Mouse (Mus musculus) cerebellum, adult 2 months (tissue): ENCODE data around the gene Ppp3r1. TPM values are rescaled to one million over a fixed set of nuclear protein-coding genes. Genes with fewer than 3 reads are reported as not detected.

Experiments used
- DNase-seq, 2 experiments: peaks; one replicate each; pipeline ENCODE4 v3.0.0; 2021
- H3K27ac ChIP-seq: fragments of 200-500 bp; 2 replicates; pipeline ENCODE4 v1.5.1; 2012; ENCODE audit warnings: low read length, control low read depth, inconsistent platforms; ENCODE audit not compliant: insufficient read depth
- H3K27me3 ChIP-seq: fragments of 200-500 bp; 2 replicates; pipeline ENCODE4 v1.6.1; 2012; ENCODE audit warnings: inconsistent platforms, mild to moderate bottlenecking, low read length, moderate library complexity; ENCODE audit not compliant: control insufficient read depth, insufficient read depth
- H3K4me1 ChIP-seq: fragments of 200-500 bp; 2 replicates; pipeline ENCODE4 v1.6.1; 2011; ENCODE audit warnings: low read length; ENCODE audit not compliant: control insufficient read depth, insufficient read depth
- H3K4me3 ChIP-seq: fragments of 200-500 bp; replicated peaks from 2 replicates; pipeline ENCODE3; 2011; ENCODE audit warnings: mild to moderate bottlenecking, low read depth, low read length, control low read depth; ENCODE audit not compliant: insufficient read depth
- CTCF ChIP-seq: fragments of 200-500 bp; IDR thresholded peaks from 2 replicates; pipeline ENCODE4 v1.5.1; 2011; ENCODE audit warnings: low read depth, mild to moderate bottlenecking, control low read depth, low read length, moderate library complexity, borderline replicate concordance; ENCODE audit not compliant: insufficient read depth
- POLR2A ChIP-seq: fragments of 200-500 bp; IDR thresholded peaks from 2 replicates; pipeline ENCODE4 v1.6.1; 2011; ENCODE audit warnings: low read length, control low read depth, borderline replicate concordance; ENCODE audit not compliant: insufficient read depth
- WGBS: fragments of 180-500 bp; shearing (Covaris S2); methylation state at CpG from one replicate; pipeline ENCODE4 v1.1.7; 2018; 5-methylcytosine and 5-hydroxymethylcytosine counted together
- polyA plus RNA-seq: library from polyadenylated mRNA; depleted of rRNA; stranded (reverse); fragments of >200 nt; gene quantifications from 2 replicates; pipeline ENCODE4 v1.2.3, GENCODE M21; 2012

Ppp3r1 gene
- polyA plus RNA-seq, 1 experiment: 240 TPM

GRCm38 (mm10) chr11:17187649-17188048 lies 28.6 kb downstream of the Ppp3r1 start:
- Histone ChIP-seq H3K4me1 (no peaks in the 10 kb centered on the region), H3K4me3 (no peak overlapping the region), H3K27ac (no peak overlapping the region), H3K27me3 (no peaks in the 10 kb centered on the region)
- 76% methylated on average over 3 of the region's 3 CpGs for WGBS
- DNase-seq: no peak
- TF ChIP-seq POLR2A (no peak), CTCF (no peak)

GRCm38 (mm10) chr11:17188786-17189185 lies 29.7 kb downstream of the Ppp3r1 start:
- Histone ChIP-seq H3K27me3 (no peaks in the 10 kb centered on the region), H3K4me3 (no peak overlapping the region), H3K4me1 (no peaks in the 10 kb centered on the region), H3K27ac (no peak overlapping the region)
- DNase-seq: no peak
- TF ChIP-seq POLR2A (no peak), CTCF (no peak)
- 59% methylated on average over 3 of the region's 3 CpGs for WGBS

GRCm38 (mm10) chr11:17192151-17192844 lies 33.2 kb downstream of the Ppp3r1 start:
- 82% methylated on average over 9 of the region's 9 CpGs for WGBS
- H3K4me1 ChIP-seq: no peaks in the 10 kb centered on the region
- no peak overlapping the region for H3K27ac ChIP-seq
- no peaks in the 10 kb centered on the region for H3K27me3 ChIP-seq
- no peak for TF ChIP-seq POLR2A
- no peak for TF ChIP-seq CTCF
- H3K4me3 ChIP-seq: no peak overlapping the region
- no peak for DNase-seq

- H3K27ac ChIP-seq: no peak overlapping the region
- H3K4me1 ChIP-seq: no peaks in the 10 kb centered on the region
- 95% methylated on average over 5 of the region's 5 CpGs for WGBS
- H3K4me3 ChIP-seq: no peak overlapping the region
- no peak for DNase-seq
- no peaks in the 10 kb centered on the region for H3K27me3 ChIP-seq
- TF ChIP-seq CTCF: no peak
- no peak for TF ChIP-seq POLR2A
These were observed 40.1 kb downstream of the Ppp3r1 start for GRCm38 (mm10) chr11:17199170-17199569.

GRCm38 (mm10) chr11:17199840-17200501 lies 40.9 kb downstream of the Ppp3r1 start:
- DNase-seq: no peak
- Histone ChIP-seq H3K4me3 (no peak overlapping the region), H3K4me1 (no peaks in the 10 kb centered on the region), H3K27me3 (no peaks in the 10 kb centered on the region), H3K27ac (no peak overlapping the region)
- 93% methylated on average over 3 of the region's 3 CpGs for WGBS
- TF ChIP-seq POLR2A: no peak
- no peak for TF ChIP-seq CTCF

- 87% methylated on average over 4 of the region's 4 CpGs for WGBS
- TF ChIP-seq CTCF (no peak), POLR2A (no peak)
These were observed 41.9 kb downstream of the Ppp3r1 start for GRCm38 (mm10) chr11:17200936-17201335.

GRCm38 (mm10) chr11:17202481-17202880 lies 43.4 kb downstream of the Ppp3r1 start:
- DNase-seq: no peak
- no peak for TF ChIP-seq CTCF
- TF ChIP-seq POLR2A: no peak
- Histone ChIP-seq H3K4me1 (no peaks in the 10 kb centered on the region), H3K27ac (no peak overlapping the region), H3K4me3 (no peak overlapping the region), H3K27me3 (no peaks in the 10 kb centered on the region)
- 72% methylated on average over 6 of the region's 6 CpGs for WGBS

More at GRCm38 (mm10) chr11:17200936-17201335, 41.9 kb downstream of the Ppp3r1 start:
- no peak for DNase-seq
- H3K4me1 ChIP-seq: no peaks in the 10 kb centered on the region
- no peak overlapping the region for H3K4me3 ChIP-seq
- H3K27me3 ChIP-seq: no peaks in the 10 kb centered on the region
- no peak overlapping the region for H3K27ac ChIP-seq
